Mouse (Mus musculus): ENCODE data around the gene Trpc2. TPM values are rescaled to one million over a fixed set of nuclear protein-coding genes. Genes with fewer than 3 reads are reported as not detected.
"Not testable (repeated sequence)": the region's sequence is repeated elsewhere in the genome, so short reads cannot be mapped to it uniquely, and the experiment has no call there.

Trpc2 gene
- not detected in 2 replicates for polyA plus RNA-seq (2014; fragmentation: Nextera tagmentation; extraction: Ambion mirVana)

GRCm38 (mm10) chr7:102082816-102083215 is at the start of gene Trpc2:
Trpc2 (plus strand) TSS chr7:102083116.
- Histone ChIP-seq H3K36me3 (ENCODE audit: control insufficient read depth, insufficient read depth, low read length) (peaks cover 59% of the 10 kb centered on the region), H3K27ac (ENCODE audit: low read depth) (no peak within 1 kb of the TSS), H3K4me2 (ENCODE audit: low read length) (no peak within 1 kb of the TSS), H3K27me3 (replicated peaks; ENCODE audit: control insufficient read depth, insufficient read depth, low read length) (no peaks in the 10 kb centered on the region), H3K9me3 (ENCODE audit: control insufficient read depth, low read length) (no peaks in the 10 kb centered on the region), H3K4me3 (ENCODE audit: low read depth, low read length) (no peak within 1 kb of the TSS), H3K4me1 (replicated peaks; ENCODE audit: control insufficient read depth, insufficient read depth, low read length) (no peaks in the 10 kb centered on the region), H3K9ac (ENCODE audit: low read length) (no peak within 1 kb of the TSS)
- ATAC-seq (replicated peaks; ENCODE audit: low FRiP score, low TSS enrichment, low read depth) (no peak), DNase-seq (ENCODE audit: low spot score) (no peak)
- WGBS = 87% methylated on average over 5 of the region's 5 CpGs

DNA sequence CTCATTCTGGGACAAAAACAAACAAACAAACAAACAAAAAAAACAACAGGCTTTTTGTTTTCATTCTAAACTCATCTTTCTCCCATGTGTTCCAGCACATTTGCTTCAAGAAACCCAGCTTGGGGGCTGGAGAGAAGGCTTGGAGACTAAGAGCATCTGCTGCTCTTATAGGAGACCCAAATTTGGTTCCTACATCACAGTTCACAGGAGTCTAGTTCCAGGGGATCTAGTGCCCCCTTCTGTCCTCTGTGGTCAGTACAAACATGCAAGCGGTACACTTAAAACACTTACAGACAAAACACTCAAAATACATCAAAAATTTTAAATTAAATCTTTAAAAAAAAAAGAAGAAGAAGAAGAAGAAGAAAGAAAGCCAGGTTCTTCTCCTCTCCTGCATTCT is 48.0 kb upstream of the Trpc2 start:
- DNase-seq (ENCODE audit: low spot score) (no peak), ATAC-seq (replicated peaks; ENCODE audit: low FRiP score, low TSS enrichment, low read depth) (no peak)
- H3K4me3 ChIP-seq (ENCODE audit: low read depth, low read length) = no peak overlapping the region
- H3K36me3 ChIP-seq (ENCODE audit: control insufficient read depth, insufficient read depth, low read length) = peaks cover 87% of the 10 kb centered on the region
- H3K27ac ChIP-seq (ENCODE audit: low read depth) = no peak overlapping the region
- WGBS = 97% methylated on average over 1 of the region's 1 CpGs
- H3K4me2 ChIP-seq (ENCODE audit: low read length) = no peak overlapping the region
- no peaks in the 10 kb centered on the region for H3K9me3 ChIP-seq (ENCODE audit: control insufficient read depth, low read length)
- no peak overlapping the region for H3K9ac ChIP-seq (ENCODE audit: low read length)
- H3K27me3 ChIP-seq (replicated peaks; ENCODE audit: control insufficient read depth, insufficient read depth, low read length) = no peaks in the 10 kb centered on the region
- no peaks in the 10 kb centered on the region for H3K4me1 ChIP-seq (replicated peaks; ENCODE audit: control insufficient read depth, insufficient read depth, low read length)

- no peaks in the 10 kb centered on the region for H3K4me1 ChIP-seq (replicated peaks; ENCODE audit: control insufficient read depth, insufficient read depth, low read length)
- 94% methylated on average over 2 of the region's 2 CpGs for WGBS
- ATAC-seq (replicated peaks; ENCODE audit: low FRiP score, low TSS enrichment, low read depth) (no peak), DNase-seq (ENCODE audit: low spot score) (no peak)
- no peak overlapping the region for H3K27ac ChIP-seq (ENCODE audit: low read depth)
- H3K9me3 ChIP-seq (ENCODE audit: control insufficient read depth, low read length) = no peaks in the 10 kb centered on the region
- H3K36me3 ChIP-seq (ENCODE audit: control insufficient read depth, insufficient read depth, low read length) = peaks cover 87% of the 10 kb centered on the region
- no peak overlapping the region for H3K4me3 ChIP-seq (ENCODE audit: low read depth, low read length)
- H3K4me2 ChIP-seq (ENCODE audit: low read length) = no peak overlapping the region
- H3K27me3 ChIP-seq (replicated peaks; ENCODE audit: control insufficient read depth, insufficient read depth, low read length) = no peaks in the 10 kb centered on the region
- H3K9ac ChIP-seq (ENCODE audit: low read length) = no peak overlapping the region
These were observed 47.4 kb upstream of the Trpc2 start for GRCm38 (mm10) chr7:102035534-102035933.

- WGBS = 93% methylated on average over 3 of the region's 3 CpGs
- H3K36me3 ChIP-seq (ENCODE audit: control insufficient read depth, insufficient read depth, low read length) = peaks cover 97% of the 10 kb centered on the region
These were observed 45.6 kb upstream of the Trpc2 start for GRCm38 (mm10) chr7:102037318-102037717.

GRCm38 (mm10) chr7:102042314-102042713 is 40.6 kb upstream of the Trpc2 start:
- no peak overlapping the region for H3K4me3 ChIP-seq (ENCODE audit: low read depth, low read length)
- WGBS = 72% methylated on average over 2 of the region's 2 CpGs
- H3K36me3 ChIP-seq (ENCODE audit: control insufficient read depth, insufficient read depth, low read length) = peaks cover 49% of the 10 kb centered on the region
- H3K4me1 ChIP-seq (replicated peaks; ENCODE audit: control insufficient read depth, insufficient read depth, low read length) = no peaks in the 10 kb centered on the region
- no peaks in the 10 kb centered on the region for H3K27me3 ChIP-seq (replicated peaks; ENCODE audit: control insufficient read depth, insufficient read depth, low read length)
- no peak overlapping the region for H3K27ac ChIP-seq (ENCODE audit: low read depth)
- no peak overlapping the region for H3K4me2 ChIP-seq (ENCODE audit: low read length)
- no peak for ATAC-seq (replicated peaks; ENCODE audit: low FRiP score, low TSS enrichment, low read depth)
- no peak overlapping the region for H3K9ac ChIP-seq (ENCODE audit: low read length)
- DNase-seq (ENCODE audit: low spot score) = no peak
- H3K9me3 ChIP-seq (ENCODE audit: control insufficient read depth, low read length) = no peaks in the 10 kb centered on the region

More at GRCm38 (mm10) chr7:102037318-102037717, 45.6 kb upstream of the Trpc2 start:
- no peak for ATAC-seq (replicated peaks; ENCODE audit: low FRiP score, low TSS enrichment, low read depth)
- Histone ChIP-seq H3K9ac (ENCODE audit: low read length) (no peak overlapping the region), H3K27me3 (replicated peaks; ENCODE audit: control insufficient read depth, insufficient read depth, low read length) (no peaks in the 10 kb centered on the region), H3K4me3 (ENCODE audit: low read depth, low read length) (no peak overlapping the region), H3K4me2 (ENCODE audit: low read length) (no peak overlapping the region), H3K9me3 (ENCODE audit: control insufficient read depth, low read length) (no peaks in the 10 kb centered on the region), H3K27ac (ENCODE audit: low read depth) (no peak overlapping the region), H3K4me1 (replicated peaks; ENCODE audit: control insufficient read depth, insufficient read depth, low read length) (no peaks in the 10 kb centered on the region)
- no peak for DNase-seq (ENCODE audit: low spot score)

- ATAC-seq (replicated peaks; ENCODE audit: low FRiP score, low TSS enrichment, low read depth); H3K27ac ChIP-seq (ENCODE audit: low read depth); H3K27me3 ChIP-seq (replicated peaks; ENCODE audit: control insufficient read depth, insufficient read depth, low read length); DNase-seq (ENCODE audit: low spot score); H3K4me3 ChIP-seq (ENCODE audit: low read depth, low read length); H3K4me1 ChIP-seq (replicated peaks; ENCODE audit: control insufficient read depth, insufficient read depth, low read length); H3K4me2 ChIP-seq (ENCODE audit: low read length); H3K9ac ChIP-seq (ENCODE audit: low read length); H3K9me3 ChIP-seq (ENCODE audit: control insufficient read depth, low read length): not testable (repeated sequence)
- H3K36me3 ChIP-seq (ENCODE audit: control insufficient read depth, insufficient read depth, low read length) = peaks cover 16% of the 10 kb centered on the region; the same call in 1 of the 2 replicates
These were observed 34.4 kb upstream of the Trpc2 start for GRCm38 (mm10) chr7:102048524-102048923.

- no peaks in the 10 kb centered on the region for H3K9me3 ChIP-seq (ENCODE audit: control insufficient read depth, low read length)
- no peaks in the 10 kb centered on the region for H3K27me3 ChIP-seq (replicated peaks; ENCODE audit: control insufficient read depth, insufficient read depth, low read length)
- no peak overlapping the region for H3K9ac ChIP-seq (ENCODE audit: low read length)
- H3K36me3 ChIP-seq (ENCODE audit: control insufficient read depth, insufficient read depth, low read length) = peaks cover 33% of the 10 kb centered on the region
- no peak overlapping the region for H3K4me3 ChIP-seq (ENCODE audit: low read depth, low read length)
- peaks cover 17% of the 10 kb centered on the region for H3K4me1 ChIP-seq (replicated peaks; ENCODE audit: control insufficient read depth, insufficient read depth, low read length)
- H3K4me2 ChIP-seq (ENCODE audit: low read length) = no peak overlapping the region
- H3K27ac ChIP-seq (ENCODE audit: low read depth) = no peak overlapping the region
- DNase-seq (ENCODE audit: low spot score) (no peak), ATAC-seq (replicated peaks; ENCODE audit: low FRiP score, low TSS enrichment, low read depth) (no peak)
- 83% methylated on average over 3 of the region's 3 CpGs for WGBS
These were observed 21.6 kb upstream of the Trpc2 start for GRCm38 (mm10) chr7:102061353-102061752.

DNA sequence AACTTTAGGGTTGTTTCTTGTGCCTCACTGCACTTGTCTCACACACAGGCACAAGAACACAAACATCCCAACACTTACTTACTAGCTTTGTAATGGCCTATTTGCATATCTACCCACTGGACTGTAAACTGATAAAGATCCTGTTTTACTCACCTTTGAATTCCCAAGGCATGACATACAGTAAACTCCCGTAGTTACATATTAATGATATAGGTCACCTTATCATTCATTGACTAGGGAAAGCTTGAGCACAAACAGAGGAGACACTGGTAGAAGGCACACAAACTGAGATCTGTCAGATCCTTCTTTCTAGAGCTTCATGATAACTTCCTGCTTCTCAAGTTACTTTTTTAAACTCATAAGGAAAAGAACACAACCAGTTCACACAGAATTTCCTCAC is 20.7 kb upstream of the Trpc2 start:
- WGBS = 82% methylated on average over 1 of the region's 1 CpGs
- Histone ChIP-seq H3K4me3 (ENCODE audit: low read depth, low read length) (no peak overlapping the region), H3K27me3 (replicated peaks; ENCODE audit: control insufficient read depth, insufficient read depth, low read length) (no peaks in the 10 kb centered on the region), H3K27ac (ENCODE audit: low read depth) (no peak overlapping the region; the same call in 1 of the 2 replicates), H3K9me3 (ENCODE audit: control insufficient read depth, low read length) (no peaks in the 10 kb centered on the region), H3K36me3 (ENCODE audit: control insufficient read depth, insufficient read depth, low read length) (peaks cover 25% of the 10 kb centered on the region), H3K4me2 (ENCODE audit: low read length) (peak overlapping the region; percentile 25), H3K4me1 (replicated peaks; ENCODE audit: control insufficient read depth, insufficient read depth, low read length) (peaks cover 21% of the 10 kb centered on the region), H3K9ac (ENCODE audit: low read length) (no peak overlapping the region)
- no peak for DNase-seq (ENCODE audit: low spot score)
- no peak for ATAC-seq (replicated peaks; ENCODE audit: low FRiP score, low TSS enrichment, low read depth)

DNA sequence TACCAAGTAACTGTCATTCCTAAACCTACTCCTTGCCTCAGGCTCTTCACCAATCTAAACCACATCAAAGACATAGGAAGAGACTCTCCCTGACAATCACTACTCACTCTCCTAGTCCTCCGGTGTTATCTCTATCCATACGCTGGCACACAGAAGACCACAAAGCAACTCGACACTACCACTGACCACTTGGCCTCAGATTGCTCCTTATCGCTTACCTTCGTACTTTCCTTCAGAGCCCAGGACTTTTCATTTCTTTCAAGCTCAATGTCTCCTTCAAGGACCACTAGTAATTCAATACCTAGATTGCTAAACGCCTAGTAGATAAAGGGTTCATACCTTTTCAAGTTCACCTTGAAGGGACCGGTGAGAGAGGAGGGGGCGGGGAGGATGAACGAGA is 19.0 kb upstream of the Trpc2 start:
- H3K9ac ChIP-seq (ENCODE audit: low read length) = no peak overlapping the region
- no peak for ATAC-seq (replicated peaks; ENCODE audit: low FRiP score, low TSS enrichment, low read depth)
- peaks cover 18% of the 10 kb centered on the region for H3K36me3 ChIP-seq (ENCODE audit: control insufficient read depth, insufficient read depth, low read length)
- H3K4me1 ChIP-seq (replicated peaks; ENCODE audit: control insufficient read depth, insufficient read depth, low read length) = peaks cover 21% of the 10 kb centered on the region
- DNase-seq (ENCODE audit: low spot score) = no peak
- WGBS = 76% methylated on average over 9 of the region's 9 CpGs
- H3K9me3 ChIP-seq (ENCODE audit: control insufficient read depth, low read length) = no peaks in the 10 kb centered on the region
- no peaks in the 10 kb centered on the region for H3K27me3 ChIP-seq (replicated peaks; ENCODE audit: control insufficient read depth, insufficient read depth, low read length)
- H3K4me2 ChIP-seq (ENCODE audit: low read length) = peak overlapping the region; percentile 90
- no peak overlapping the region for H3K27ac ChIP-seq (ENCODE audit: low read depth)
- H3K4me3 ChIP-seq (ENCODE audit: low read depth, low read length) = peak overlapping the region; percentile 73

Measured in intestine, embryonic 14.5 days (tissue).